Mouse (Mus musculus) midbrain, embryonic 10.5 days (tissue): ENCODE results near the gene Aadac. TPM values are rescaled to one million over a fixed set of nuclear protein-coding genes. Genes with fewer than 3 reads are reported as not detected.

Experiments
- DNase-seq: peaks from one replicate; pipeline ENCODE4 v3.0.0-alpha.2; 2017; ENCODE audit warnings: low spot score
- H3K27ac ChIP-seq: fragments of 300-500 bp; sonication (generic); replicated peaks from 2 replicates; pipeline ENCODE4 v1.5.1; 2016; ENCODE audit warnings: mild to moderate bottlenecking
- H3K27me3 ChIP-seq: fragments of 300-500 bp; sonication (generic); 2 replicates; pipeline ENCODE4 v1.6.1; 2016; ENCODE audit warnings: low read depth, mild to moderate bottlenecking; ENCODE audit not compliant: poor library complexity, severe bottlenecking
- H3K36me3 ChIP-seq: fragments of 300-500 bp; sonication (generic); 2 replicates; pipeline ENCODE4 v1.6.1; 2016; ENCODE audit warnings: mild to moderate bottlenecking, moderate library complexity
- H3K4me1 ChIP-seq: fragments of 300-500 bp; sonication (generic); 2 replicates; pipeline ENCODE4 v1.6.1; 2016
- H3K4me3 ChIP-seq: fragments of 300-500 bp; sonication (generic); 2 replicates; pipeline ENCODE4 v1.5.1; 2016; ENCODE audit warnings: mild to moderate bottlenecking, moderate library complexity
- H3K9me3 ChIP-seq: fragments of 300-500 bp; sonication (generic); replicated peaks from 2 replicates; pipeline ENCODE4 v1.6.1; 2016; ENCODE audit warnings: mild to moderate bottlenecking
- WGBS: fragments of 180-500 bp; shearing (Covaris S2); methylation state at CpG from one replicate; pipeline ENCODE4 v1.1.7; 2016; 5-methylcytosine and 5-hydroxymethylcytosine counted together
- polyA plus RNA-seq: library from polyadenylated mRNA; unstranded; fragments of >200 nt; fragmentation: Nextera tagmentation; extraction: Ambion mirVana; gene quantifications from 2 replicates; pipeline ENCODE4 v1.2.1, GENCODE M21; 2016

Aadac gene
- polyA plus RNA-seq, 1 experiment from 2014 or later, result not detected

DNA sequence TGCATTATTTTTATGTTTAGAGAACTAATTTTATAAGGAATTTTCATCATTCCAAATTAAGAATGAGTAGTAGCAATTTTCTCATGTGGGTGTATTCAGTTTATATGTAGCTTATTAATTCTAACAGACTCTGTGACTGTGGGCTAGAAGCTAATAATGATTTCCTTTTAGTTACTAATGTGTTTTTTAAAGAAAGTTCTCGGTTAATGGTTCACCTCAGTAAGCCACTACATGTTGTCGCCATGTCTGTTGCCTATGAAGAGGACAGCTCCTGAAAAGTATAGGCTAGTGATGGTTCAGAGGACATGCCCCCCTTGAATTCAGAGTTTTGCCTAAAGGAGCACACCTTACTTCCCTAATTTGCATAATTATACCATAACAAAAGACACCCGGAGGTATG lies 57.2 kb downstream of the Aadac start:
- Histone ChIP-seq H3K27ac (no peak overlapping the region), H3K27me3 (no peaks in the 10 kb centered on the region), H3K9me3 (no peaks in the 10 kb centered on the region), H3K36me3 (no peaks in the 10 kb centered on the region), H3K4me1 (0 out of 2 replicates have a peak, but pooled peaks cover 5% of the 10 kb centered on the region), H3K4me3 (no peak overlapping the region)
- 89% methylated on average over 3 of the region's 3 CpGs for WGBS
- DNase-seq, result no peak

DNA sequence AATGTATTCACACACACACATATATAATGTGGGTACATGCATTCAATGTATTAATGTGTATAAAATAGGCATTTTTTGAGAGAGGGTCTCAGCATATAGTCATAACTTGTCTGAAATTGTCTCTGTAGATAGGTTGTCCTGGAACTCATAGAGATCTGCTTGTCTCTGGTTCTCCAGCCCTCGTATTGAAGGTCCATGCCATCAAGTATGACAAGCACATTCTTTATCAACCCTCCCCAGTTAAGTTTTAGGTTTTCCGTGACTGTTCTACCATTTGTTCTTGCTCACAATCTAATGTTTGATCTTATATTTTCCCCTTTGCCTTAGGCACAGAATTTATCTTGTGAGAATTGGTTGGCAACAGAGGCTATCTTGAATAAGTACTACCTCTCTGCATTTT lies 60.2 kb downstream of the Aadac start:
- DNase-seq, result no peak
- WGBS, result 98% methylated on average over 2 of the region's 2 CpGs
- Histone ChIP-seq H3K27me3 (no peaks in the 10 kb centered on the region), H3K4me1 (0 out of 2 replicates have a peak, but pooled peaks cover 5% of the 10 kb centered on the region), H3K36me3 (no peaks in the 10 kb centered on the region), H3K9me3 (no peaks in the 10 kb centered on the region), H3K4me3 (no peak overlapping the region), H3K27ac (no peak overlapping the region)

Other genes with a start within 250 kb of the Aadac start
- gene Gm8298, start 164.7 kb upstream of the Aadac start, polyA plus RNA-seq, result not detected in 2 replicates
- gene C130079G13Rik, start 100.5 kb upstream of the Aadac start, polyA plus RNA-seq, result not detected in 2 replicates
- not detected in 2 replicates for gene Aadacl2, start 19.0 kb upstream of the Aadac start, polyA plus RNA-seq
- not detected in 2 replicates for gene Sucnr1, start 56.2 kb downstream of the Aadac start, polyA plus RNA-seq